Mouse (Mus musculus) G1E (cell line): ENCODE results near the gene Anapc2. TPM values are rescaled to one million over a fixed set of nuclear protein-coding genes. Genes with fewer than 3 reads are reported as not detected.
A peak's percentile ranks its signal among the peaks of the same experiment; 100 is the strongest.

Experiments used
- ATAC-seq: 2 replicates; pipeline ENCODE4 v1.8.0; 2016; ENCODE audit warnings: mild to moderate bottlenecking; ENCODE audit not compliant: insufficient number of reproducible peaks, poor library complexity, low FRiP score, severe bottlenecking; ENCODE audit errors: extremely low read depth
- DNase-seq: peaks from one replicate; pipeline ENCODE4 v3.0.0; 2012; ENCODE audit warnings: low spot score
- H3K27me3 ChIP-seq: 2 replicates; pipeline ENCODE4 v1.6.1; 2012; ENCODE audit warnings: mild to moderate bottlenecking, low read length, inconsistent platforms; ENCODE audit not compliant: insufficient read depth
- H3K36me3 ChIP-seq: replicated peaks from 2 replicates; pipeline ENCODE3; 2012; ENCODE audit warnings: mild to moderate bottlenecking, inconsistent platforms
- H3K4me1 ChIP-seq: 2 replicates; pipeline ENCODE4 v1.6.1; 2012; ENCODE audit warnings: low read depth, low read length, inconsistent platforms, mixed read lengths; ENCODE audit not compliant: insufficient read depth
- H3K4me3 ChIP-seq: 2 replicates; pipeline ENCODE4 v1.5.1; 2012; ENCODE audit warnings: low read depth, mild to moderate bottlenecking, inconsistent platforms, low read length, moderate library complexity, mixed read lengths
- H3K9me3 ChIP-seq: replicated peaks from 2 replicates; pipeline ENCODE4 v1.6.1; 2012; ENCODE audit warnings: inconsistent platforms
- CTCF ChIP-seq: IDR thresholded peaks from 2 replicates; pipeline ENCODE4 v1.5.1; 2012; ENCODE audit warnings: low read depth, low read length, inconsistent platforms, mixed read lengths
- GATA1 ChIP-seq: IDR thresholded peaks from 2 replicates; pipeline ENCODE4 v1.6.1; 2012; ENCODE audit warnings: borderline replicate concordance, low read length, inconsistent platforms, mixed read lengths
- GATA2 ChIP-seq: IDR thresholded peaks from 2 replicates; pipeline ENCODE4 v1.6.1; 2012; ENCODE audit warnings: low read depth, low read length, inconsistent platforms, borderline replicate concordance
- POLR2AphosphoS5 ChIP-seq: IDR thresholded peaks from 2 replicates; pipeline ENCODE4 v1.6.1; 2012; ENCODE audit warnings: low read depth, low read length, inconsistent platforms; ENCODE audit not compliant: insufficient replicate concordance
- TAL1 ChIP-seq: conservative IDR thresholded peaks from 2 replicates; pipeline ENCODE4 v1.6.1; 2012; ENCODE audit warnings: low read depth, low read length, inconsistent platforms, mixed read lengths
- polyA plus RNA-seq: library from polyadenylated mRNA; stranded (reverse); fragments of >175 nt; gene quantifications from 2 replicates; pipeline ENCODE4 v1.2.3, GENCODE M21; 2012
- total RNA-seq, 2 experiments: library from RNA; stranded (forward) in 1 of 2; stranded (reverse) in 1 of 2; fragments of 200-1000 nt in 1 of 2; fragments of >200 nt in 1 of 2; fragmentation: Nextera tagmentation in 1 of 2; gene quantifications; 2 replicates each; pipeline ENCODE4 v1.2.3; 2014 to 2017

Anapc2 gene
- total and polyA plus RNA-seq, 3 experiments: 19.7 to 50.3 (median 25.3) TPM

DNA sequence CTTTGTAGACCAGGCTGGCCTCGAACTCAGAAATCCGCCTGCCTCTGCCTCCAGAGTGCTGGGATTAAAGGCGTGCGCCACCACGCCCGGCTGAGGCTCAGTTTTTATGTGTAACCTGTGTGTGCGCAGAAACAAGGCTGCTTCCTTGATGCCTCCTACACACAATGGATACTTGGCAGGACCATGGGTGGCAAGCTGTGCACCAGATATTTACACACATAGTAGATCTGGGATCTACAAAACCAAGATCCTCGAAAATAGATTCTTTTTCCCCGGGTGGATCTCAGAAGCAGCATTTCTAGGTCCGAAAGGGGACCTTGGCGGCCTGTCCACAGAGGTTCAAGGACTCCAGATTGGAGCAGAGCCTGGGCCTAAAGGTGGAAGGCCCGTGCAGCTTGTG is 10.4 kb upstream of the Anapc2 start:
- DNase-seq (no peak), ATAC-seq (no peak)
- no peaks in the 10 kb centered on the region for H3K9me3 ChIP-seq
- no peaks in the 10 kb centered on the region for H3K27me3 ChIP-seq
- no peak for TF ChIP-seq TAL1
- no peak for TF ChIP-seq CTCF
- TF ChIP-seq GATA2: no peak
- TF ChIP-seq POLR2AphosphoS5: no peak
- TF ChIP-seq GATA1: no peak
- peaks cover 43% of the 10 kb centered on the region for H3K36me3 ChIP-seq
- H3K4me1 ChIP-seq: peaks cover 65% of the 10 kb centered on the region
- H3K4me3 ChIP-seq: peak overlapping the region; percentile 89

DNA sequence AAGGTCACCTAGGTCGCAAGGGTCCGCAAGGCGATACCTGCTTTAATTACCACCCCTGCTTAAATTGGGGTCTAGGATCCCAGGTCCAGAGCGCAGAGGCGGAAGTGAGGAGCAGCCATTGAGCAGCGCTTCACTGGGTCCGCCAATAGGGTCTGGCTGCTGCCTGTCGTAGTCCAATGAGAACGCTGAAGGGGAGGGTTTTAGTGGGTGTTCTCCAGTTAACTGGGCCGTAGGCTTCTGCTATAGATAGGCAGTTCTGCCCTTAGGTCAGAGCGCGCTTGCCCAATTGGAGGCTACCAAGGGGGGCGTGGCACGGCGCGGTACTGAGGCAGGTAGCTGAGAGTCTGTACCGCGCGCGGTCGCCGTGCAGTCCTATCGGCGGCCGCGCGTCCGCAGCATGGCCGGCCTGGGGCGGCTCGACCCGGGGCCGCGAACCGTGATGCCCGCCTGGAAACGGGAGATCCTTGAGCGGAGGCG is 9.9 kb upstream of the Anapc2 start, which contains the start of gene Tprn:
Gene Tprn, plus strand, starts transcription at position 328 of the 477 bp plus-strand sequence.
- Histone ChIP-seq H3K4me1 (peaks cover 66% of the 10 kb centered on the region), H3K4me3 (peak within 1 kb of the TSS; percentile 89), H3K9me3 (no peaks in the 10 kb centered on the region), H3K27me3 (no peaks in the 10 kb centered on the region), H3K36me3 (peaks cover 45% of the 10 kb centered on the region)
- ATAC-seq (peak; percentile 98), DNase-seq (peak; percentile 99)
- no peak for TF ChIP-seq TAL1
- no peak for TF ChIP-seq POLR2AphosphoS5
- no peak for TF ChIP-seq CTCF
- TF ChIP-seq GATA1: no peak
- no peak for TF ChIP-seq GATA2

DNA sequence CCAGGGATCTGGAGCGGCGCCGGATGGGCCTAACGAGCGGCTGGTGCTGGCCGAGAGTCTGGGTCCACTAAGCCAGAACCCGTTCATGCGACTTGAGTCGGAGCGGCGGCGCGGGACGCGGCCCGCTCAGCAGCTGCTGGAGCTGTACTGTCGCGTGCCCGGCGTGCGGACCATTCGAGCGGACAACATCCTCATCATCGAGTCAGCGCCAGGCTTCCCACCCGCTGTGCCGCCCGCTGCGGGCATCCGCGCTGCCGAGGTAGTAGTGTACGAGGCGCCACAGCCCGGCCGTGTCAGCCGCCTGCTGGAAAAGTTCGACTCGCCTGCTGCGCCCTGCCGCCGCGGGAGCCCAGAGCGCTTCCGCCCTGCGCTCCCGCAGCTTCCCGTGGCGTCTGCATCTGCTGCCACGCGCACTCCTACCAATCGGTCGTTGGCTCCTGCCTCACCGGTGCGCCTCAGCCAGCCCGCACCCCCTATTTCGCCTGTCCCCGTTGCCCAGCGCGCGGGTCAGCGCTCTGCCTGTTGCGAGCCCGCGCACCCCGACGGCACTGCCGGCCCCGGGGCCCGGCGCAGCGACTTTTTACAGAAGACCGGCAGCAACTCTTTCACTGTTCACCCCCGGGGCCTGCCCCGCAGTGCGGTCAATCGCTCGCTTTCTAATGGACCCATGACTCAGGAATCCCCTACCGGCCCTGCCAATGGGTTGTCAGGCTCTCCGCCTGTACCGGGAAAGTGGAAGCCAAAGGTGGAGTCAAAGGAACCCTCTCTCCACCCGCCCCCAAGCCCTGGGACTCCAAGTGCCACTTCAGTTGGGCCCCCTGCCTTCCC is 9.3 kb upstream of the Anapc2 start:
- peaks cover 52% of the 10 kb centered on the region for H3K36me3 ChIP-seq
- no peak for DNase-seq

DNA sequence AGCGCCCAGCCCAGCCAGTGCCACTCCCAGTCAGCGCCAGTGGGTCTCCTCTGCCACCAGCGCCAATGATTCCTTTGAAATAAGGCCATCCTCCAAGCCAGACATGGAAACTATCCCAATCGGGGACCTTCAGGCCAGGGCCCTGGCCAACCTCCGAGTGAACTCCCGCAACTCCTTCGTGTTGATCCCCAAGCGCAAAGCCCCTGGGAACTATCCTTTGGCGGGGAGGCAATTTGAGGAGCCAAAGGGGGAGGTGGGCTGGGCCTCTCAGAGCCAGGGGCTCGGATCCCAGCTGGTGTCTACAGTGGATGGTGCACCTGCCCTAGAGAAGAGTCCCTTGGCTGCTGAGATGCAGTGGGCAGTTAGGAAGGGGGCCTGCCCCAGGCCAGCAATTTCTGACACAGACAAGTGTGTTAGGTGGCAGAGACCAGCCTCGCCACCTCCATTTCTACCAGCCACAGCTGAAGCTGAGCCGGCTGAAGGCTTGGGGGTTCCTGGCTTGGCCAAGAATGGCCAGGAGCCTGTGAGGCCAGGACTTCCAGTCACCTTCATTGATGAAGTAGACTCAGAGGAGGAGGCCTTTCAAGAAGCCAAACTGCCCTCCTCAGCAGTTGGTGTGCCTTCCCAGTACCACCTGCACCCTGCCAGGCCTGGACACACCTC is 8.5 kb upstream of the Anapc2 start:
- no peaks in the 10 kb centered on the region for H3K27me3 ChIP-seq
- no peaks in the 10 kb centered on the region for H3K9me3 ChIP-seq
- ATAC-seq: no peak
- H3K4me3 ChIP-seq: peak overlapping the region; percentile 89
- no peak for DNase-seq
- peaks cover 74% of the 10 kb centered on the region for H3K4me1 ChIP-seq
- H3K36me3 ChIP-seq: peaks cover 56% of the 10 kb centered on the region
- TF ChIP-seq GATA2 (no peak), TAL1 (no peak), CTCF (no peak), GATA1 (no peak)

More for the DNA sequence above, 9.3 kb upstream of the Anapc2 start:
- no peaks in the 10 kb centered on the region for H3K27me3 ChIP-seq
- ATAC-seq: no peak
- peaks cover 70% of the 10 kb centered on the region for H3K4me1 ChIP-seq
- TF ChIP-seq GATA2: no peak
- no peak for TF ChIP-seq CTCF
- TF ChIP-seq TAL1: no peak
- TF ChIP-seq GATA1: no peak
- TF ChIP-seq POLR2AphosphoS5: no peak
- no peaks in the 10 kb centered on the region for H3K9me3 ChIP-seq
- peak overlapping the region; percentile 89 for H3K4me3 ChIP-seq

DNA sequence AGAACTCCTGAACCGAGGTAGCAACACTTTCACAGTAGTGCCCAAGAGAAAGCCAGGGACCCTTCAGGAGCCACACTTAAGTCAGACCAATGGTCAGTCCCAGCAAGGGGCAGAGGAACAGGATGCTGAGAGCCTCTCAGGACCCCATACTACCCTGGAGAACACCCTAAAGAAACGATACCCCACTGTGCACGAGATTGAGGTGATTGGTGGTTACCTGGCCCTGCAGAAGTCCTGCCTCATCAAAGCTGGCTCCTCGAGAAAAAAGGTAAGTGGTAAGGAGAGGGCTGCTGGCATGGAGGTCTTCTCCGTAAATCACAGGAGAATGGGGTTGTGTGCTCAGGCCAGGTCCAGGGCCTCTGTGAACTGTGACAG is 8.0 kb upstream of the Anapc2 start:
- Histone ChIP-seq H3K27me3 (no peaks in the 10 kb centered on the region), H3K36me3 (peaks cover 60% of the 10 kb centered on the region), H3K9me3 (no peaks in the 10 kb centered on the region), H3K4me1 (peaks cover 79% of the 10 kb centered on the region), H3K4me3 (peak overlapping the region; percentile 89; the same call in 1 of the 2 replicates)
- ATAC-seq (no peak), DNase-seq (no peak)
- no peak for TF ChIP-seq TAL1
- TF ChIP-seq POLR2AphosphoS5: no peak
- TF ChIP-seq GATA1: no peak
- no peak for TF ChIP-seq GATA2

DNA sequence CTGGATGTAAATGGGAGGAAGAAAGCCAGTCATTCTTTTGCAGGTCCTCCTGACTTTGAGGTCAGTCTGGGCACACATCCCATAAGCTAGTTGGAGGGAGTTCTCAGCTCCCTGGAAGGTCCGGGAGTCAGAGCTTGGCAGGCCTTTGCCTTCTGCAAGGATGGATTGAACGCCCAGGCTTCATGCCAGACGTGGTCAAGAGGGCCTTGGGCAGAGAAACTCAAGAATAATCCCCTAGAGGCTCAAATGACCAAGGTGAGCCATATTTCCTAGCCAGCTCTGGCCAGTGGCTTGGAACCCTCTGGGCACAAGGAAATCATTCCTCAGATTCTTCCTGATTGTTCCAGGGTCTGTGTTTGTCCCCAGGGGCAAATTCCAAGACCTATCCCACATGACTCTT is 7.4 kb upstream of the Anapc2 start:
- no peak for TF ChIP-seq GATA1
- TF ChIP-seq TAL1: no peak
- TF ChIP-seq POLR2AphosphoS5: no peak
- no peak for TF ChIP-seq CTCF
- no peak for TF ChIP-seq GATA2
- Histone ChIP-seq H3K4me3 (peak overlapping the region; percentile 89; the same call in 1 of the 2 replicates), H3K9me3 (no peaks in the 10 kb centered on the region), H3K36me3 (peaks cover 63% of the 10 kb centered on the region), H3K27me3 (no peaks in the 10 kb centered on the region), H3K4me1 (peaks cover 83% of the 10 kb centered on the region)
- ATAC-seq (no peak), DNase-seq (no peak)
